Comparison of ENCODE assay signal across 9 mouse cellular contexts in the genomic region with DNA sequence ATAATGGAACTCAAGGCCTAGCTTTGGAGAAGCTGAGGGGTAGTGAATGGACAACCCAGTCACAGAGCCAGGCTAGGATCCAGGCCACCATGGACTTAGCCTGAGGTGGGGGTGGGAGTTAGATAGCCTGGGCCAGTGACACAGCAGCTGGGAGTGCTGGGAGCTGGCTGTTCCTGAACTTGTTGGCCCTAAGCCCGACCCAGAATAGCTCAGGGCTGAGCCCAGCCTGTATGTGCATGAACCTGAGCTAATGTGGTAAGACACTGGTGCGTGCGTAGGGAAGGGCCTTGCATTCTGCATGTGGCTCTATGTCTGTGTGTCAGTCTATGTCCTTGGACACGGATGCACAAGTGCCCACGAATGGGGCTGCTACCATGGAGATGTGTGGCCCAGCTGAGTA. TPM values are rescaled to one million over a fixed set of nuclear protein-coding genes. Genes with fewer than 3 reads are reported as not detected.
DNase-seq lines count a peak whose midpoint lies in the region; ATAC-seq and TF ChIP-seq lines count a peak whose summit lies in the region.
"Had no signal": no experiment of that assay in that cellular context is flagged by ENCODE, and none has a peak within 500 bp of the region (broad histone marks: within the 10 kb centered on the region; RNA-seq: fewer than 3 reads in every experiment).

No protein-coding gene starts in this region.

- peaks cover 9% of the 10 kb centered on the region for H3K27me3 ChIP-seq in forebrain, postnatal 0 days (ENCODE audit: insufficient read depth, low read length)
- peaks cover 40% of the 10 kb centered on the region for H3K27me3 ChIP-seq in forebrain, embryonic 11.5 days (ENCODE audit: control insufficient read depth, insufficient read depth, low read length)
- H3K27me3 ChIP-seq in spleen, adult 2 months (ENCODE audit: control insufficient read depth, insufficient read depth, low read length): no peaks in the 10 kb centered on the region; the same call in 1 of the 2 replicates
- H3K27me3 ChIP-seq in stomach, postnatal 0 days (ENCODE audit: control insufficient read depth, insufficient read depth, low read length): no peaks in the 10 kb centered on the region
- peaks cover 33% of the 10 kb centered on the region for H3K27me3 ChIP-seq in midbrain, embryonic 16.5 days (ENCODE audit: control insufficient read depth, insufficient read depth, low read depth, low read length)

- no peak overlapping the region for H3K4me2 ChIP-seq in forebrain, postnatal 0 days (ENCODE audit: low read depth)
- no peak overlapping the region for H3K4me2 ChIP-seq in forebrain, embryonic 11.5 days (ENCODE audit: low read depth, low read length, severe bottlenecking)
- no peak overlapping the region for H3K4me2 ChIP-seq in stomach, postnatal 0 days (replicated peaks; ENCODE audit: low read depth)
- H3K4me2 ChIP-seq in midbrain, embryonic 16.5 days (ENCODE audit: low read length): no peak overlapping the region

- peaks cover 10% of the 10 kb centered on the region; the same call in 1 of the 2 replicates for H3K4me1 ChIP-seq in forebrain, postnatal 0 days (ENCODE audit: insufficient read depth)
- peaks cover 3% of the 10 kb centered on the region for H3K4me1 ChIP-seq in forebrain, embryonic 11.5 days (replicated peaks; ENCODE audit: control insufficient read depth, insufficient read depth, low read length)
- H3K4me1 ChIP-seq in spleen, adult 2 months (ENCODE audit: control insufficient read depth, insufficient read depth, insufficient read length): no peaks in the 10 kb centered on the region; the same call in 1 of the 2 replicates
- peaks cover 5% of the 10 kb centered on the region for H3K4me1 ChIP-seq in stomach, postnatal 0 days (replicated peaks; ENCODE audit: control insufficient read depth, insufficient read depth)
- peaks cover 30% of the 10 kb centered on the region for H3K4me1 ChIP-seq in midbrain, embryonic 16.5 days (ENCODE audit: control insufficient read depth, insufficient read depth, low read length)

- peak; percentile 15 for DNase-seq in forebrain, postnatal 0 days
- DNase-seq in forebrain, embryonic 11.5 days (ENCODE audit: low spot score): no peak
- no peak for DNase-seq in spleen, adult 2 months (ENCODE audit: low read depth in 1 of 2, low spot score in 2 of 2)
- no peak for DNase-seq in spleen, postnatal 4 days (ENCODE audit: low spot score in 2 of 2)
- DNase-seq in heart, postnatal 36 days: peak; percentile 78 to 81
- DNase-seq in stomach, postnatal 0 days (ENCODE audit: low spot score): no peak
- no peak for DNase-seq in embryo, embryonic 10 days (ENCODE audit: low spot score)

- no peak overlapping the region for H3K4me3 ChIP-seq in forebrain, postnatal 0 days (ENCODE audit: low read depth, low read length)
- H3K4me3 ChIP-seq in forebrain, embryonic 11.5 days (ENCODE audit: low read depth, low read length): no peak overlapping the region
- no peak overlapping the region for H3K4me3 ChIP-seq in spleen, adult 2 months (ENCODE audit: extremely low read depth, insufficient read depth, insufficient read length)
- H3K4me3 ChIP-seq in stomach, postnatal 0 days (ENCODE audit: low read depth, low read length): no peak overlapping the region
- no peak overlapping the region for H3K4me3 ChIP-seq in midbrain, embryonic 16.5 days (ENCODE audit: low read depth, low read length)

- WGBS in forebrain, postnatal 0 days: 82% methylated on average over 5 of the region's 5 CpGs
- WGBS in forebrain, embryonic 11.5 days: 85% methylated on average over 5 of the region's 5 CpGs
- WGBS in spleen, adult 2 months: 77% methylated on average over 5 of the region's 5 CpGs
- 74% methylated on average over 5 of the region's 5 CpGs for WGBS in stomach, postnatal 0 days
- 90% methylated on average over 5 of the region's 5 CpGs for WGBS in midbrain, embryonic 16.5 days

- ATAC-seq in forebrain, postnatal 0 days: no peak
- no peak for ATAC-seq in forebrain, embryonic 11.5 days (replicated peaks; ENCODE audit: low FRiP score)
- ATAC-seq in stomach, postnatal 0 days (ENCODE audit: low FRiP score, low TSS enrichment): no peak
- ATAC-seq in midbrain, embryonic 16.5 days: no peak

- TF ChIP-seq EP300 in stomach, postnatal 0 days (optimal IDR thresholded peaks at IDR 0.05): no peak

- TF ChIP-seq POLR2A in spleen, adult 2 months (IDR thresholded peaks at IDR 0.05; ENCODE audit: low read depth, low read length): no peak

- no peak overlapping the region for H3K9ac ChIP-seq in forebrain, postnatal 0 days
- no peak overlapping the region for H3K9ac ChIP-seq in forebrain, embryonic 11.5 days (ENCODE audit: low read length)
- no peak overlapping the region for H3K9ac ChIP-seq in stomach, postnatal 0 days (ENCODE audit: low read length)
- no peak overlapping the region for H3K9ac ChIP-seq in midbrain, embryonic 16.5 days (ENCODE audit: low read depth, low read length)

- H3K27ac ChIP-seq in forebrain, postnatal 0 days (ENCODE audit: low read depth, low read length): no peak overlapping the region
- H3K27ac ChIP-seq in forebrain, embryonic 11.5 days (ENCODE audit: low read depth, low read length): no peak overlapping the region
- 0 out of 2 replicates have a peak overlapping the region, but pooled peaks have one; percentile 5 for H3K27ac ChIP-seq in spleen, adult 2 months (ENCODE audit: insufficient read depth, low read length)
- peak overlapping the region; percentile 9; the same call in 1 of the 2 replicates for H3K27ac ChIP-seq in stomach, postnatal 0 days (replicated peaks)
- H3K27ac ChIP-seq in midbrain, embryonic 16.5 days (ENCODE audit: low read length): no peak overlapping the region

- TF ChIP-seq CTCF in forebrain, postnatal 0 days (IDR thresholded peaks at IDR 0.05; ENCODE audit: low read depth): no peak
- no peak for TF ChIP-seq CTCF in spleen, adult 2 months (IDR thresholded peaks at IDR 0.05; ENCODE audit: extremely low read depth, insufficient read depth, insufficient read length, insufficient replicate concordance)
- no peak for TF ChIP-seq CTCF in stomach, postnatal 0 days (IDR thresholded peaks at IDR 0.05; ENCODE audit: low read depth)

- intact Hi-C loops in heart, postnatal 36 days (cut with DNase I): loop anchor here (5.0 kb wide), 1 partner anchor 341 kb away; no protein-coding TSS in a partner anchor

- H3K9me3 ChIP-seq in forebrain, postnatal 0 days (ENCODE audit: low read length): no peaks in the 10 kb centered on the region
- H3K9me3 ChIP-seq in forebrain, embryonic 11.5 days (ENCODE audit: control insufficient read depth, low read length): no peaks in the 10 kb centered on the region
- H3K9me3 ChIP-seq in stomach, postnatal 0 days (ENCODE audit: control insufficient read depth, low read length): no peaks in the 10 kb centered on the region
- H3K9me3 ChIP-seq in midbrain, embryonic 16.5 days (replicated peaks; ENCODE audit: control insufficient read depth, low read length, poor library complexity, severe bottlenecking): no peaks in the 10 kb centered on the region

- H3K36me3 ChIP-seq in forebrain, postnatal 0 days (ENCODE audit: insufficient read depth): no peaks in the 10 kb centered on the region
- no peaks in the 10 kb centered on the region for H3K36me3 ChIP-seq in forebrain, embryonic 11.5 days (ENCODE audit: control insufficient read depth, insufficient read depth, low read length)
- H3K36me3 ChIP-seq in spleen, adult 2 months (ENCODE audit: control insufficient read depth, insufficient read depth, low read length): no peaks in the 10 kb centered on the region
- H3K36me3 ChIP-seq in stomach, postnatal 0 days (ENCODE audit: control insufficient read depth, insufficient read depth, low read length): no peaks in the 10 kb centered on the region
- no peaks in the 10 kb centered on the region for H3K36me3 ChIP-seq in midbrain, embryonic 16.5 days (ENCODE audit: control insufficient read depth, insufficient read depth, low read length)

RNA-seq across cellular contexts. Expression of a gene that starts 1.8 kb away (rescaled TPM):
- total RNA-seq in forebrain, postnatal 0 days (2014; rRNA removed): 3.8 and 4.6 TPM in 2 replicates
- polyA plus RNA-seq in forebrain, postnatal 0 days (2015; fragmentation: Nextera tagmentation; extraction: Ambion mirVana): 0.49 and 1.6 TPM in 2 replicates
- polyA plus RNA-seq in forebrain, embryonic 11.5 days (2014; fragmentation: Nextera tagmentation; extraction: Ambion mirVana): 0.71 and 1.1 TPM in 2 replicates
- polyA plus RNA-seq in spleen, adult 2 months (2012; rRNA removed): 58.9 and 64.3 TPM in 2 replicates
- 10 to 100 TPM; 15.3 to 15.5 TPM for total RNA-seq in heart, postnatal 36 days (2021)
- 5.5 and 6.1 TPM in 2 replicates for polyA plus RNA-seq in stomach, postnatal 0 days (2015; fragmentation: Nextera tagmentation; extraction: Ambion mirVana)
- 2.5 and 2.7 TPM in 2 replicates for polyA plus RNA-seq in midbrain, embryonic 16.5 days (2015; fragmentation: Nextera tagmentation; extraction: Ambion mirVana)

RNA-seq across cellular contexts. Expression of a gene that starts 2.0 kb away (rescaled TPM):
- total RNA-seq in forebrain, postnatal 0 days (2014; rRNA removed): 2.5 and 5.3 TPM in 2 replicates
- polyA plus RNA-seq in forebrain, postnatal 0 days (2015; fragmentation: Nextera tagmentation; extraction: Ambion mirVana): 2.3 and 4.0 TPM in 2 replicates
- 0.07 and 0.12 TPM in 2 replicates for polyA plus RNA-seq in forebrain, embryonic 11.5 days (2014; fragmentation: Nextera tagmentation; extraction: Ambion mirVana)
- 2.9 and 3.0 TPM in 2 replicates for polyA plus RNA-seq in spleen, adult 2 months (2012; rRNA removed)
- total RNA-seq in heart, postnatal 36 days (2021): 1 to 10 TPM; 1.2 to 1.3 TPM
- polyA plus RNA-seq in stomach, postnatal 0 days (2015; fragmentation: Nextera tagmentation; extraction: Ambion mirVana): 1.5 and 1.6 TPM in 2 replicates
- polyA plus RNA-seq in midbrain, embryonic 16.5 days (2015; fragmentation: Nextera tagmentation; extraction: Ambion mirVana): 4.0 and 5.7 TPM in 2 replicates

RNA-seq across cellular contexts. Expression of a gene that starts 20.1 kb away (rescaled TPM):
- 0.24 TPM in 1 of 2 replicates, not detected in the other for total RNA-seq in forebrain, postnatal 0 days (2014; rRNA removed)
- 0.54 and 0.63 TPM in 2 replicates for polyA plus RNA-seq in forebrain, postnatal 0 days (2015; fragmentation: Nextera tagmentation; extraction: Ambion mirVana)
- 0.17 and 0.19 TPM in 2 replicates for polyA plus RNA-seq in forebrain, embryonic 11.5 days (2014; fragmentation: Nextera tagmentation; extraction: Ambion mirVana)
- 3.5 and 5.5 TPM in 2 replicates for polyA plus RNA-seq in spleen, adult 2 months (2012; rRNA removed)
- total RNA-seq in heart, postnatal 36 days (2021): not detected
- polyA plus RNA-seq in stomach, postnatal 0 days (2015; fragmentation: Nextera tagmentation; extraction: Ambion mirVana): 0.10 and 0.18 TPM in 2 replicates
- polyA plus RNA-seq in midbrain, embryonic 16.5 days (2015; fragmentation: Nextera tagmentation; extraction: Ambion mirVana): 0.29 and 0.47 TPM in 2 replicates
- polyA plus RNA-seq: large intestine, adult 2 months had no signal

RNA-seq across cellular contexts. Expression of a gene that starts 33.6 kb away (rescaled TPM):
- not detected in 2 replicates for total RNA-seq in forebrain, postnatal 0 days (2014; rRNA removed)
- polyA plus RNA-seq in forebrain, postnatal 0 days (2015; fragmentation: Nextera tagmentation; extraction: Ambion mirVana): 0.12 TPM in 1 of 2 replicates, not detected in the other
- polyA plus RNA-seq in forebrain, embryonic 11.5 days (2014; fragmentation: Nextera tagmentation; extraction: Ambion mirVana): not detected in 2 replicates
- not detected in 2 replicates for polyA plus RNA-seq in spleen, adult 2 months (2012; rRNA removed)
- total RNA-seq in heart, postnatal 36 days (2021): not detected
- polyA plus RNA-seq in stomach, postnatal 0 days (2015; fragmentation: Nextera tagmentation; extraction: Ambion mirVana): not detected in 2 replicates
- polyA plus RNA-seq in midbrain, embryonic 16.5 days (2015; fragmentation: Nextera tagmentation; extraction: Ambion mirVana): not detected in 2 replicates
- polyA plus RNA-seq: large intestine, adult 2 months had no signal

RNA-seq across cellular contexts. Expression of a gene that starts 38.8 kb away (rescaled TPM):
- 0.54 TPM in 1 of 2 replicates, not detected in the other for total RNA-seq in forebrain, postnatal 0 days (2014; rRNA removed)
- polyA plus RNA-seq in forebrain, postnatal 0 days (2015; fragmentation: Nextera tagmentation; extraction: Ambion mirVana): 0.58 TPM in 1 of 2 replicates, not detected in the other
- not detected in 2 replicates for polyA plus RNA-seq in forebrain, embryonic 11.5 days (2014; fragmentation: Nextera tagmentation; extraction: Ambion mirVana)
- polyA plus RNA-seq in spleen, adult 2 months (2012; rRNA removed): 0.25 and 0.35 TPM in 2 replicates
- not detected for total RNA-seq in heart, postnatal 36 days (2021)
- polyA plus RNA-seq in stomach, postnatal 0 days (2015; fragmentation: Nextera tagmentation; extraction: Ambion mirVana): not detected in 2 replicates
- not detected in 2 replicates for polyA plus RNA-seq in midbrain, embryonic 16.5 days (2015; fragmentation: Nextera tagmentation; extraction: Ambion mirVana)
- polyA plus RNA-seq: large intestine, adult 2 months had no signal

Comparison
In these comparisons a context has a peak if more than half of its experiments do, and no peak if none do; other contexts are left out.
1. DNase-seq: peak in forebrain, postnatal 0 days (single experiment) and heart, postnatal 36 days (2 of 2); none in forebrain, embryonic 11.5 days (single experiment), spleen, adult 2 months (0 of 2), spleen, postnatal 4 days (0 of 2), stomach, postnatal 0 days (single experiment) and embryo, embryonic 10 days (single experiment).
2. H3K27ac ChIP-seq: peak in spleen, adult 2 months (single experiment) and stomach, postnatal 0 days (single experiment); none in forebrain, postnatal 0 days (single experiment), forebrain, embryonic 11.5 days (single experiment) and midbrain, embryonic 16.5 days (single experiment).